Mouse (Mus musculus): ENCODE data around the gene Supt16. TPM values are rescaled to one million over a fixed set of nuclear protein-coding genes. Genes with fewer than 3 reads are reported as not detected.

Supt16 gene
- 55.0 and 57.1 TPM in 2 replicates for polyA plus RNA-seq (2015; fragmentation: Nextera tagmentation; extraction: Ambion mirVana)

- peaks cover 17% of the 10 kb centered on the region for H3K4me1 ChIP-seq (replicated peaks)
- no peaks in the 10 kb centered on the region for H3K27me3 ChIP-seq
- H3K4me2 ChIP-seq: peak within 1 kb of the TSS; percentile 82
- H3K27ac ChIP-seq: peak within 1 kb of the TSS; percentile 96
- no peaks in the 10 kb centered on the region for H3K9me3 ChIP-seq
- H3K9ac ChIP-seq: peak within 1 kb of the TSS; percentile 95
- H3K36me3 ChIP-seq: peaks cover 29% of the 10 kb centered on the region
- ATAC-seq (ENCODE audit: low FRiP score): peak; percentile 98
- peak within 1 kb of the TSS; percentile 98 for H3K4me3 ChIP-seq
- under 1% methylated on average over 56 of the region's 59 CpGs for WGBS
These were observed at the start of gene Supt16 for GRCm38 (mm10) chr14:52197156-52197878. Gene Supt16, minus strand, starts transcription at chr14:52197416.

- 88% methylated on average over 4 of the region's 4 CpGs for WGBS
- Histone ChIP-seq H3K9ac (no peak overlapping the region), H3K9me3 (no peaks in the 10 kb centered on the region), H3K36me3 (no peaks in the 10 kb centered on the region), H3K4me3 (no peak overlapping the region), H3K27ac (no peak overlapping the region), H3K27me3 (no peaks in the 10 kb centered on the region), H3K4me2 (no peak overlapping the region), H3K4me1 (replicated peaks) (peaks cover 23% of the 10 kb centered on the region)
- ATAC-seq (ENCODE audit: low FRiP score): no peak
These were observed 48.9 kb upstream of the Supt16 start for GRCm38 (mm10) chr14:52246129-52246528.

GRCm38 (mm10) chr14:52244690-52245042 is 47.5 kb upstream of the Supt16 start:
- H3K4me2 ChIP-seq: peak overlapping the region; percentile 80
- H3K4me1 ChIP-seq (replicated peaks): peaks cover 23% of the 10 kb centered on the region
- H3K9ac ChIP-seq: peak overlapping the region; percentile 89
- peak overlapping the region; percentile 74 for H3K27ac ChIP-seq
- H3K4me3 ChIP-seq: peak overlapping the region; percentile 71
- H3K27me3 ChIP-seq: no peaks in the 10 kb centered on the region
- ATAC-seq (ENCODE audit: low FRiP score): no peak; the same call in 1 of the 2 replicates
- H3K36me3 ChIP-seq: no peaks in the 10 kb centered on the region
- WGBS: 12% methylated on average over 7 of the region's 7 CpGs
- no peaks in the 10 kb centered on the region for H3K9me3 ChIP-seq

GRCm38 (mm10) chr14:52244041-52244689 is 46.9 kb upstream of the Supt16 start:
- H3K4me2 ChIP-seq: peak overlapping the region; percentile 80
- H3K27ac ChIP-seq: peak overlapping the region; percentile 80
- no peaks in the 10 kb centered on the region for H3K36me3 ChIP-seq
- under 1% methylated on average over 32 of the region's 32 CpGs for WGBS
- H3K9me3 ChIP-seq: no peaks in the 10 kb centered on the region
- peak; percentile 99 for ATAC-seq (ENCODE audit: low FRiP score)
- peak overlapping the region; percentile 89 for H3K9ac ChIP-seq
- peaks cover 23% of the 10 kb centered on the region for H3K4me1 ChIP-seq (replicated peaks)
- H3K4me3 ChIP-seq: peak overlapping the region; percentile 71
- no peaks in the 10 kb centered on the region for H3K27me3 ChIP-seq

- no peaks in the 10 kb centered on the region for H3K4me1 ChIP-seq (replicated peaks)
- 96% methylated on average over 1 of the region's 1 CpGs for WGBS
- no peak overlapping the region for H3K9ac ChIP-seq
- no peaks in the 10 kb centered on the region for H3K9me3 ChIP-seq
- ATAC-seq (ENCODE audit: low FRiP score): no peak
- no peak overlapping the region for H3K4me3 ChIP-seq
- H3K27me3 ChIP-seq: no peaks in the 10 kb centered on the region
- no peak overlapping the region for H3K27ac ChIP-seq
- H3K36me3 ChIP-seq: peaks cover 58% of the 10 kb centered on the region
- H3K4me2 ChIP-seq: no peak overlapping the region
These were observed 39.0 kb upstream of the Supt16 start for GRCm38 (mm10) chr14:52236216-52236615.

- Histone ChIP-seq H3K27me3 (no peaks in the 10 kb centered on the region), H3K36me3 (peaks cover 68% of the 10 kb centered on the region), H3K9ac (no peak overlapping the region), H3K4me1 (replicated peaks) (no peaks in the 10 kb centered on the region), H3K9me3 (no peaks in the 10 kb centered on the region), H3K27ac (no peak overlapping the region), H3K4me3 (no peak overlapping the region), H3K4me2 (no peak overlapping the region)
- WGBS: 92% methylated on average over 7 of the region's 7 CpGs
- ATAC-seq (ENCODE audit: low FRiP score): no peak
These were observed 37.9 kb upstream of the Supt16 start for GRCm38 (mm10) chr14:52235165-52235564.

DNA sequence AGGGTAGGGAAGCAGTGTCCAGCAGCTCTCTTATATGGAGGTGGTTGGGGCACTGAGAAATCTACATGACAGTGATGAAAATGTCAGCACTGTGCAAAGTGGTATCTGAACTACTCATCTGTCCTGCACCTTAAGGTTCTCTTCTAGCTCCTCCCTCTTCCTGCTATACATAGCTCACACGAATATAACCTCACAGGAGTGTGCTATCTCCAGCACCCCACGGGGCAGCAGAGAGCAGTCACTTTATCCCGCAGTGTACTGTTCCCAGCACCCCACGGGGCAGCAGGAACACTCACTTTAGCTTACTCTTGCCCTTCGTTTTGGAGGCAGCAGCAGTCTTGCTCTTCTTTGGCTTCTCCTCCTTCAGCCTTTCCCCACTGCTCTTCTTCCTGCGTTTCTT is 35.0 kb upstream of the Supt16 start:
- Histone ChIP-seq H3K9ac (no peak overlapping the region), H3K4me3 (no peak overlapping the region), H3K27ac (no peak overlapping the region), H3K27me3 (no peaks in the 10 kb centered on the region), H3K36me3 (peaks cover 91% of the 10 kb centered on the region), H3K4me2 (no peak overlapping the region), H3K9me3 (no peaks in the 10 kb centered on the region), H3K4me1 (replicated peaks) (no peaks in the 10 kb centered on the region)
- no peak for ATAC-seq (ENCODE audit: low FRiP score)
- 76% methylated on average over 6 of the region's 6 CpGs for WGBS

DNA sequence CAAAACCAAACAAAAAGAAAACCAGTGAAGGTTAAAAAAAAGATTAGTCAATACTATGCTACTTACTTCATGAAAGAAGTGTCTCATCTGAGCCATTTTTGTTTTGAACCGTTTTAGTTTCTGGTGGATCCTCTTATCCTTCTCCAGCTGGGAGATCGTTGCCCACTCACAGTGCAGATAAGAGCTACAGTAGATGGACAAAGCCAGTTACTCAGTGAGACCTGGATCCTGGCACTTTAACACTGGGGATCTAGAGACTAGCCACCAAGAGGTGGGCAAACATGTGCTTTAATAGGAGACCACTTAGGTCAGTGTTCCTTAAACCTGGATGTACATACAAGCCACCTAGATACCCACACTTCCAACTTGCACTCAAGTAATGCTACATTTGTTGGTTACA is 28.8 kb upstream of the Supt16 start:
- H3K36me3 ChIP-seq: peaks cover 92% of the 10 kb centered on the region
- H3K4me2 ChIP-seq: no peak overlapping the region
- no peaks in the 10 kb centered on the region for H3K27me3 ChIP-seq
- H3K9me3 ChIP-seq: no peaks in the 10 kb centered on the region
- ATAC-seq (ENCODE audit: low FRiP score): no peak
- WGBS: 99% methylated on average over 2 of the region's 2 CpGs
- no peak overlapping the region for H3K4me3 ChIP-seq
- no peak overlapping the region for H3K27ac ChIP-seq
- no peaks in the 10 kb centered on the region for H3K4me1 ChIP-seq (replicated peaks)
- H3K9ac ChIP-seq: no peak overlapping the region

DNA sequence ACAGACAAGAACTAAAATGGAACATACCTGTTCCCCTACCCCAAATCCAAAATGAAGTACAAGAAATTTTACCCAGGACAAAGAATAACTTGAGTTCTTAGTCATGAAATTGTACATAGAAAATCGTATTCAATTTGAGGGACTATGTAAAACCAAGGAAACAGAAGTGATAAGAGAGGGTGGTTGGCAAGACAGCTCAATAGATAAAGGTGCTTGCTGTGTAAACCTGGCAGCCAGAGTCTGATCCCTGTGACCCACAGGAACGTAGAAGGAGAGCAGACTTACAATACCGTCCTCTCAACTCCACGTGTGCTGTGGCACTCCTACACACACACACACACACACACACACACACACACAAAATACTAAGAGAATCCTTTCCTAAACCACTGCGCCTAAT is 20.0 kb upstream of the Supt16 start:
- ATAC-seq (ENCODE audit: low FRiP score): no peak
- no peak overlapping the region for H3K27ac ChIP-seq
- no peak overlapping the region for H3K4me2 ChIP-seq
- H3K4me3 ChIP-seq: no peak overlapping the region
- no peak overlapping the region for H3K9ac ChIP-seq
- H3K9me3 ChIP-seq: no peaks in the 10 kb centered on the region
- 91% methylated on average over 5 of the region's 5 CpGs for WGBS
- H3K4me1 ChIP-seq (replicated peaks): no peaks in the 10 kb centered on the region
- H3K36me3 ChIP-seq: peaks cover 93% of the 10 kb centered on the region
- H3K27me3 ChIP-seq: no peaks in the 10 kb centered on the region

DNA sequence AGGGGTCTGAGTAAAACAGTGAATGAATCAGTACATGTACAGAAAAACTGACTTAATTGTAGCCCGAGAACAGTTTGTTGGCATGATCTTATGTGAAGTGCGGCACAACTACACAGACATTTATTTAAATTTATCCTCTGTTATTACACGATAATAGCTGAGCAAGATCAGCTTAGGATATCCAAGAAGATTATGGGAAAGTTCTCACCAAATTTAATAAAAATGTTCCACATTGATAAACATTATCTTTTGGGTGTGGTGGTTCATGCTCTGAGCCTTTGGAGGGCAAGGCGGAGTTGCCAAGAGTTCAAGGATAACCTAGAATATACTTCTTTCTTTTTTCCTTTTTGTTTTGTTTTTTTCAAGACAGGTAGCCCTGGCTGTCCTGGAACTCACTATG is 2.2 kb upstream of the Supt16 start:
- Histone ChIP-seq H3K9ac (no peak overlapping the region), H3K4me2 (no peak overlapping the region), H3K4me1 (replicated peaks) (peaks cover 17% of the 10 kb centered on the region), H3K36me3 (peaks cover 42% of the 10 kb centered on the region), H3K9me3 (no peaks in the 10 kb centered on the region), H3K27ac (no peak overlapping the region), H3K27me3 (no peaks in the 10 kb centered on the region), H3K4me3 (no peak overlapping the region)
- ATAC-seq (ENCODE audit: low FRiP score): no peak
- 96% methylated on average over 4 of the region's 4 CpGs for WGBS

DNA sequence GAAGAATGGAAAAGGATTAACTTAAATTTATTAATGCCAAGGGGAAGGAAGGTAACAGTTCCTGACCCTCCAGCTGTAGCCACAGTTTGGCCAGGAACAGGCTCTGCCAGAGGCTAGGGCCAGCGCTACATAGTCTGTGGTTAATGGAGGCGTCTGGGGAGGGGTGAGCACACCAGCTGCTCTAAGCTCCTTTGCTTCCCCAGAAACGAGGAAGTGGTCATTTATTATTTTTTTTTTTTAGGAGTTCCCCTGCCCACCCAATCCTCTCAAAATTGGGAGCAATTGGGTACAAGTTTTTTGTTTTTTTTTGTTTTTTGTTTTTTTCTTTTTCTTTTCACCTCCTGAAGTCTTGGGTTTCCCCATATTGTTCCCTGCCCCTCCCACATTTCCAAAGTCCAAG is 925 bp upstream of the Supt16 start:
- no peak for ATAC-seq (ENCODE audit: low FRiP score)
- no peak overlapping the region for H3K27ac ChIP-seq
- peak overlapping the region; percentile 82; the same call in 1 of the 2 replicates for H3K4me2 ChIP-seq
- peak overlapping the region; percentile 98 for H3K4me3 ChIP-seq
- no peaks in the 10 kb centered on the region for H3K9me3 ChIP-seq
- no peak overlapping the region; the same call in 1 of the 2 replicates for H3K9ac ChIP-seq
- H3K36me3 ChIP-seq: peaks cover 32% of the 10 kb centered on the region
- H3K27me3 ChIP-seq: no peaks in the 10 kb centered on the region
- peaks cover 17% of the 10 kb centered on the region for H3K4me1 ChIP-seq (replicated peaks)
- WGBS: 32% methylated on average over 3 of the region's 3 CpGs

DNA sequence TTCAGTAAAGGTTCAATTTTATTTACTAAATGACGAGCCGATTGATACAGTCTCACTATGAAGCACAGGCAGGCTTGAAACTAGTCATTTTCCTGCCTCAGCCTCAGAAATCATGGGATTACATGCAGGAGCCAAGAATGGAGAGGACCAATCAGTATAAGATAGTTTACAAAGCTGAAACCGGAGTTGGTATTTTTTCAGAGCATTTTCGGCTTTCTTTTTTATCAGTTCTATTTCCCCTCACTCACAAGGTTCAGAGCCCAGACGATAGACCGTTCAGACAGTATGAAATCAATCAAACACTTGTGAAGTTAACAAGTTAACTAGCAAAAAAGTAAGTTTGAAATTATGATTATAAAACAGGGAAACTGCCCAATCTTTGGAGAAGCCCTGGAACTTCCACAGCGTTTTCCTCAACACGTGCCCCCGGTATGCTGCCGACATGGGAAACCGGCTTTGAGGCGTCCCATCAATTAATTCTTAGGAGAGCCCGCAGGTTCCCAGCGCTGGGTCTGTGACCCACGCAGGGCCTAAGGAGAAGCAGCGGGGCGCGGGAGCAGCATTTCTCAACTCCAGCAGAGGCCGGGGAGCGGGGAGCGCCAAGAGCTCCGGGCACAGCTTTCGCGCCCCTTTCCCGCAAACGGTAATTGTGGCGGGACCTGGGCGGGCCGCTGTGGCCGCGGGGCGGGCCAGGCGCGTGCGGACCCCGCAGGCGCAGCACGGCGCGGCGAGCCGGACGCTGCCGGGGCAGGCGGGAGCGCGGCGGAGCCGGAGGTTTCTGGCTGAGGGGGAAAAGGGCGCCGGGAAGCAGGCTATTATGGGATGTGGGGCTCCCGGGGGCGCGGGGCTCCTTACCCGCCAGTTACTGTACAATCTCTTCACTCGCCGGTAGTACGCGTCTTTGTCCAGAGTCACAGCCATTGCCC is 723 bp downstream of the Supt16 start:
- peak; percentile 21; the same call in 1 of the 2 replicates for ATAC-seq (ENCODE audit: low FRiP score)
- H3K4me2 ChIP-seq: peak overlapping the region; percentile 82
- peak overlapping the region; percentile 98 for H3K4me3 ChIP-seq
- H3K9me3 ChIP-seq: no peaks in the 10 kb centered on the region
- H3K36me3 ChIP-seq: peaks cover 27% of the 10 kb centered on the region
- peak overlapping the region; percentile 96 for H3K27ac ChIP-seq
- H3K4me1 ChIP-seq (replicated peaks): peaks cover 17% of the 10 kb centered on the region
- H3K27me3 ChIP-seq: no peaks in the 10 kb centered on the region
- H3K9ac ChIP-seq: peak overlapping the region; percentile 95
- under 1% methylated on average over 59 of the region's 59 CpGs for WGBS

Measured in hindbrain, embryonic 13.5 days (tissue).